Mouse (Mus musculus) brain, embryonic 14.5 days (tissue): ENCODE results near the gene Hbs1l. TPM values are rescaled to one million over a fixed set of nuclear protein-coding genes. Genes with fewer than 3 reads are reported as not detected.

Source experiments
- DNase-seq: peaks from one replicate; pipeline ENCODE4 v3.0.0-alpha.2; 2011; ENCODE audit warnings: low read depth
- CTCF ChIP-seq: fragments of 200-500 bp; IDR thresholded peaks from 2 replicates; pipeline ENCODE4 v1.5.1; 2012; ENCODE audit warnings: inconsistent platforms, mild to moderate bottlenecking, moderate library complexity, borderline replicate concordance; ENCODE audit not compliant: insufficient read depth, insufficient read length; ENCODE audit errors: extremely low read depth
- POLR2A ChIP-seq: fragments of 200-500 bp; IDR thresholded peaks from 2 replicates; pipeline ENCODE4 v1.6.1; 2012; ENCODE audit warnings: mild to moderate bottlenecking, inconsistent platforms, borderline replicate concordance; ENCODE audit not compliant: poor library complexity, insufficient read depth, insufficient read length, severe bottlenecking; ENCODE audit errors: extremely low read depth
- polyA plus RNA-seq: library from polyadenylated mRNA; depleted of rRNA; stranded (reverse); fragments of >200 nt; gene quantifications from 2 replicates; pipeline ENCODE4 v1.2.3, GENCODE M21; 2012; rRNA removed

Hbs1l gene
- polyA plus RNA-seq, 1 experiment: 56.6 TPM

DNA sequence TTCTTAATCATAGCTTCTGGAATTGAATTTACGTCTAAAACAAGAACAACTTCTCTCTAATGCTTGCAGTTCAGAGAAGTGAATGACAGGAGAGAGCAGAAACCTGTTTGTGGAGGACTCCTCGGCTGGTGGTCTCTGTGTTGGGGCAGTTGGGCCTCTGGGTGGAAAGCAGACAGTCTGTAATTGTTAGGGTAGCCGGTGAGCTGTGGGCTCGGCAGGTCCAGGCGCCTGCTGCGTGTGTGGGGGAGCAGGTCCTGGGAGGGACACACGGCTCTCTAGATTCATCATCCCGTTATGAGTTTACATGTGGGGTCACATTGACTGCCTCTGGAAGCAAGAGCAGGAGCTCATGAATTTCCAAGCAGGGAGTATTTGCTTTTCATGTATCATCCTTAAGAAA is 103.8 kb downstream of the Hbs1l start:
- DNase-seq: no peak

DNA sequence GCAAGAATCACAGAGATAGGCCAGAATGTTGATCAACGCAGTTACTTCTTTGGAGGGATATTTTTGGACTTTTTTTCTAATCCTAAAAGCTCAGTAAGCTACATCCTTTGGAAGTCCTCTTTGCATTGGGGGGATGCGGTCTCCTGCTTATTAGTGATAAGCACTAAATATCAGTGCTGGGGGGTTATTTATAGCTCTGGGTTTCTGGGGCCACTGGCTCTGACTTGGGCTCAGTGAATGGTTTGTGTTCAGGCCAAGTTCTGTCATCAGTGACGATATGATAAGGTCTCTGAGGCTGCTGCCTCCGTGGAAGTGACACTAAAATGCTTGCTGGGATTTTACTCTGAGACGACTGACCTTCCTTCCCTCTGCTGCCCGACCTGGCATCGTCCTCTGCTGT is 104.3 kb downstream of the Hbs1l start:
- TF ChIP-seq CTCF: no peak
- no peak for TF ChIP-seq POLR2A
- no peak for DNase-seq

More for the DNA sequence above, 103.8 kb downstream of the Hbs1l start:
- no peak for TF ChIP-seq POLR2A

DNA sequence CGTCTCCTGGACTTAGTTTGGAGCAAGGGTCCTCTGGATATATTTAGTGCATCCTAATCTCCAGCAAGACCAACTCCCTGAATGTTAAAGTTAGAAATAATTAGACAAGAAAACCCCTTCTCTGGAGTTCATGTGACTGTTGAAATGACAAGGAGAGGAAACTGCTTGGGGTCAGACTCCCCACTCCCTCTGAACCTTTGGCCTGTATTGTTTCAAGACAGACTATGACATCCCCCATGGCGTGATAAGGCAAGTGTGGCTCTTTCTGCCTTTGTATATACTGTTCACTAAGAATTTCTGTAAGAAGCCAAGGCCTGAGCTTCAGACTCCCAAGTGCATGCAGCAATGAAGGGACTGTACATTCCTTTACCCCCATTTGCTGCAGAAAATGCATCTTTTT is 104.7 kb downstream of the Hbs1l start:
- TF ChIP-seq CTCF (no peak), POLR2A (no peak)

DNA sequence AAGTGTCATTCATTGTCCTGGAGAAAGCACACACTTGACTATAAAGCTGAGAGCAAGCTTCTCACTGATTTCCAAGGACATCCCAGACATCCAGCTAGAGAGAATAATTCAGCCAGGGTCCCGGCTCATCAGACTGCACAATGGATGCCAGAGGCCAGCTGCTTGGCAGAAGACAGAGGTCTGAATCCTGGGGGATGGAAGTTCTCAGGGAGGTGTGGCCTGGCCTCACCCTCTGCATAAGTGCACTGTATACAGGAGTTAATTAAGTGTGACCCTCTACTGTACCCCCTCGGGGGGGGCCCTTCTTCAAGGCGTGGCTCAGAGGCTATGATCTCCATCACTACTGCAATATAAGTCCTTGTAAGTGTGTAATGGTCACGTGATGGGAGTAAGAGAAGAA is 105.5 kb downstream of the Hbs1l start:
- TF ChIP-seq CTCF (no peak), POLR2A (no peak)
- no peak for DNase-seq

More for the DNA sequence above, 104.7 kb downstream of the Hbs1l start:
- DNase-seq: no peak

DNA sequence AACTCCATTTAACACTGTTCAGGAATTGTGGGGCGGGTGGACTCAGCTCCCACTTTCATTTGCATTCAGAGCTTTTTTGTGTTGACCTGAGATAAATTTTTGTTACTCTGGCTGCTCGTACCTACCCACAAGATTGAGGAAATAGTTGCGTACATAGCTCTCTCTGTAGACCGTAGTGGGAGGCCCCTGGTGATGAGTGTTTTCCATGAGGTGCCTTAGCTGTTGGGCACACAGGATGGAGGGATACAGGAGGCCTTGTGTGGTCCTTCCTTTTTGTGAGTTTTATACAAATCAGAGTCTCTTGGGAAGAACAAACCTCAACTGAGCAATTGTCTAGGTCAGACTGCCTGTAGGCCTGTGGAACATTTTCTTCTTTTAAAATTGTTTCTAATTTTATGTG is 109.0 kb downstream of the Hbs1l start:
- TF ChIP-seq CTCF: no peak
- no peak for DNase-seq

DNA sequence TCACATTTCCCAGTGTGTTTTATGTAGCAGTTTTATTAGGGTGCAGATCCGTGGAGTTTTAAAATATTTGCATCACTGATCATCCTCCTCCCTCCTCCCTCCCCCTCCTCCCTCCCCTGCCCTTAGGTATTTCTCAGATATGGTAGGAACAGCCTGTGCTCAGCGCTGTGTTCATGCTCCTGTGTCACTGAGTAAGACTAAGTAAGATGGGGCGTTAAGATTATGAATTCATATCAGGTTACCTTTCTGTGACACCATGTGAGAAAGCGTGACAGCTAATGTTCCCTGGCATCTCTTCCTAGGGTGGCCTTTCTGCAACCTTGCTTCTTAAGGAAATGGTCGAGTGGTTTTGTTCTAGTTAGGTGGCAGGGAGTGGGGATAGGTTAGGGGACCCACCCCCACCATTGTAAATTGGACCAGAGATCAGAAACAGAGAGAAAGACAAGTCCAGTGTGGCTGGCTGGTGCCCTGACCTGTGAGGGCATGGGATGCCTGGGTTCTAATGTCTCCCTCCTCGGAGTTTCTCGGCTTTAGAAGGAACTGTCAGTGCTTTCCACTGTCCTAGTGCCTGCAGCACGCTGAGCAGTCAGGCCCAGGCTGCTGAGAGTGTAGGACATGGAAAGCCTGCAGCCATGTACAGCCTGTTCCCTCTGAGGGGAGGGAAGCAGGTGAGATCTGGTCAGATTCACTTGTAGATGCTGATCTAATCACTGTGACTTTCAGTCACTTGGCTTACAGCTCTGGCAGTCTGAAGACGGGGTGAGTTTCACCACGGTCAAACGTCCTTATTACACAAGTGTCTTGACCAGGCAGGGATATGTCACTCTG is 110.1 kb downstream of the Hbs1l start:
- TF ChIP-seq CTCF (no peak), POLR2A (no peak)
- no peak for DNase-seq

DNA sequence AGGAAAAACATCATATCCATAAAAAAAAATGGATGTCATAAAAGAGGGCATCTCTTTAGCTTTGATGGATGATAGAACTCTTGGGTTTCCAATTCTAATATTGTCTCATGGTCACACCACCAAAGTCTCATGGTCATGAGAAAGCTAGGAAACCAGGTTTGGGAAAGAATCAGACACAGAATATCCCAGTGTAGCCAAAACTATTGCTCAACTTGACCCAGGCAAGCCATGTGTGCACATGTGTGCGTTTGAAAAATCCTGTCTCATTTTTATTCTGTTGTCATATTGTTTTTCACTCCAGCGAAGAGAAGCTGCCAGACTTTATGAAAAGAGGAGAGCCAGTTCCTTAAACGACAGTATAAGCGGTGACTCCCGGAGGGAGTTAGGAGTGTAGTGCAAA is 114.9 kb downstream of the Hbs1l start:
- no peak for DNase-seq
- TF ChIP-seq POLR2A (no peak), CTCF (no peak)

DNA sequence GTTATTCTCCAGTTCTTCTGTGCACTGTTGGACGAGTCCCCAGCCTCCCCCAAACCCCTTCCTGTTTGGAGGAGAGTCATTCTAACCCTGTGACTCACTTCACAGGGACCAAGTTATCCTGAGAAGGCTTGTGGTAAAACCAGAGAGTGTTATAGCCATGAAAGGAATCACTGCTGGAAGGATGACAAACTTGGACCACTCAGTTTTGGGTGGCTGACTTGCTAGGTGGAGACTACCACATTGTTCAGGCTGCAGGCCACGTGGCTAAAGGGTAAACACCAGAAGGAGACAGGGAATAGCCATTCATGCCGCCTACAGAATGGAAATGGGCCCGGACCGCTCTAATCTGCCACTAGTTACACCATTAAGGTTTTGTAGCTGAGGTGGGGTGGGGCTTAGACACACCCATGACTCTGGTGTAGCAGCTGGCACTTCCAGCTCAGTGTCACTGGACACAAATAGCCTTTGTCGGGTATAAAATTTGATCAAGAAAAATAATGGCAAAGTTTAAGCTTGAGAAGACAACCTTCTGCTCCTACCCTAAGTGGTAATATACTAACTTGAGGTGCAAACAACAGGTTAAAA is 115.9 kb downstream of the Hbs1l start:
- TF ChIP-seq POLR2A: no peak
- DNase-seq: no peak

DNA sequence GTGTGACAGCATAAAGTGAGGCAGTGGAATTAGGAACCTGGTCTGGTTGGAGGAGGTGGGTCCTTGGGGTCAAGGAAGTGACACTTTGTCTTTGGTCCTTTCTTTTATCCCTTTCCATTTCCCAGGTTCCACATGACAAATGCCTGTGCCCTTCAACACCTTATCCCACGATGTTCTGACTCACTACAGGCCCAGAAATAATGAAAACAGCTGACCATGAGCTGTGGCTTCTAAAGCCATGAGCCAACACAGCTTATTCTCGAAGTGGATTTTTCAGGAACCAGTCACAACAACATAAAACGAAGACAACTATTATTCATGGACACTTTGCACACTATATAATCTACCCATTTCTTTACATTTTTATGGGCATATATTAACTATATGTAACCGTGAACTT is 119.3 kb downstream of the Hbs1l start:
- TF ChIP-seq POLR2A (no peak), CTCF (no peak)
- no peak for DNase-seq

DNA sequence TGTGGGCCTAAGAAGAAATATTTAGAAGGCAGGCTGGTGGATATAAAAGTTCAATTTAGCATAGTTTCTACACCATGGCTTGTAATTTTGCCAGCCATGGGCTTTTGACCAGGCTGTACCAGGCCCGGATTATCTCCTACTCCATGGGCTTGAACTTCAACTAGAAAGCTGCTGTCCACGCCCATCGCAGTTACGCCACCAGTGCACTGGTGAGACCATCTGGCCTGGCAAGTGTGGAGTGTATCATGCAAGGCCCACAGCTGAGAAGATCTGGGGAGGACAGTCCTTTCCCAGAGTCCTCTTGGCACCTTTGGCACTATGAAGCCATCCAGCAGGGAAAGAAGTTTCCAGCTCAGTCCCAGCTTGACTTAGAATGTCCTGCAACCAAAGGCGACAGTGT is 120.4 kb downstream of the Hbs1l start:
- no peak for DNase-seq
- TF ChIP-seq POLR2A (no peak), CTCF (no peak)

Other genes starting within 250 kb of the Hbs1l start
- 4.8 and 5.2 TPM in 2 replicates for gene Myb, start 135.0 kb upstream of the Hbs1l start, polyA plus RNA-seq
- gene Aldh8a1, start 81.3 kb downstream of the Hbs1l start, polyA plus RNA-seq: 0.08 and 0.29 TPM in 2 replicates